15 mouse cellular contexts compared by ENCODE assay signal in the genomic region with DNA sequence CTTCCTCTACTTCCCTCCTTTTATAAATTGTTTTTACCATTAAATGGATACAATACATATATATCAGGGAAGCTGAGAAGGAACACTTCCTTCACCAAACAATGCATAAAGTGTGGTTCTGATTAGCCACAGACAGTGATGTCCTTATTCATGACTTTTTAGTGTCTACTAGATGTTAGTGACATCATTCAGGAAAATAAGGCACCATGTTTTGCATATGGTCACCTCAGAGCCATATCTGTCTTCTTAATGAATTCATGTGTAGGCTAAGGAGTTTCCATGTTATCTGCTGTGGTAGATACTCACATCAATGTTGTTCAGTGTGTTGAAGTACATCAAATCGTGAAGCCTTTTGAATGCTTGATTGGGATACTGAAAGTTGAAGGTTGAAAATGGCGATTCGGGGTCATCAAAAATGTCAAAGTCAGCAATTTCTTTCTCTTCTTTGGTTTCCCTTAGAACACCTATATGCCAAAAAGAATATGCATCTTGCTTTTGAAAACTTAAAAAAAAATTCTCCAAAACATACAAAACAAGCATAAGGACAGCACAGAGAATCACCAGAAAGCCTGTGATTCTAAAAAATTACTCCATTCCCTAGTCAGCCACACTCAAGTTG.
"Had no signal": no experiment of that assay in that cellular context is flagged by ENCODE, and none has a peak within 500 bp of the region (broad histone marks: within the 10 kb centered on the region; RNA-seq: fewer than 3 reads in every experiment).

No protein-coding gene starts in this region.

- H3K9me3 ChIP-seq: neural tube, embryonic 15.5 days; stomach, embryonic 15.5 days had no signal

- H3K36me3 ChIP-seq: neural tube, embryonic 15.5 days had no signal

- H3K9ac ChIP-seq: neural tube, embryonic 15.5 days; stomach, embryonic 15.5 days had no signal

- DNase-seq: retina, postnatal 1 day; right cerebral cortex, adult 18-20 months; right cerebral cortex, postnatal 14 days; right cerebral cortex, postnatal 25 days; right cerebral cortex, postnatal 4 days; spleen, adult 18-20 months; thymus, adult 18-20 months; thymus, adult 2 months; thymus, postnatal 14 days; thymus, postnatal 25 days; thymus, postnatal 36 days; thymus, postnatal 4 days had no signal

- H3K27ac ChIP-seq: neural tube, embryonic 15.5 days; stomach, embryonic 15.5 days; stomach, postnatal 0 days had no signal

- H3K4me3 ChIP-seq: neural tube, embryonic 15.5 days; stomach, embryonic 15.5 days had no signal

- H3K4me1 ChIP-seq: neural tube, embryonic 15.5 days; stomach, embryonic 15.5 days had no signal

- H3K27me3 ChIP-seq: neural tube, embryonic 15.5 days; stomach, embryonic 15.5 days had no signal

- H3K4me2 ChIP-seq: neural tube, embryonic 15.5 days; stomach, embryonic 15.5 days had no signal
